Mouse (Mus musculus) layer of hippocampus, adult 9-10 months (tissue): ENCODE results near the gene Supt3.
A peak's percentile ranks its signal among the peaks of the same experiment; 100 is the strongest.

Experiments used
- DNase-seq: peaks from one replicate; pipeline ENCODE4 v3.0.0; 2022; ENCODE audit warnings: low spot score

The Supt3 gene

GRCm38 (mm10) chr17:45056894-45057293 lies 279.9 kb downstream of the Supt3 start:
- no peak for DNase-seq

GRCm38 (mm10) chr17:45057780-45058179 lies 280.8 kb downstream of the Supt3 start:
- DNase-seq, result no peak

- DNase-seq, result no peak
Observed at GRCm38 (mm10) chr17:45058566-45059363, 281.8 kb downstream of the Supt3 start.

GRCm38 (mm10) chr17:45063776-45064175 lies 286.8 kb downstream of the Supt3 start:
- DNase-seq, result no peak

- DNase-seq, result no peak
Observed at GRCm38 (mm10) chr17:45065465-45065864, 288.5 kb downstream of the Supt3 start.

GRCm38 (mm10) chr17:45067441-45067840 lies 290.5 kb downstream of the Supt3 start:
- DNase-seq, result no peak

- DNase-seq, result no peak
Observed at GRCm38 (mm10) chr17:45068321-45068720, 291.4 kb downstream of the Supt3 start.

- no peak for DNase-seq
Observed at GRCm38 (mm10) chr17:45072495-45073347, 295.8 kb downstream of the Supt3 start.

- DNase-seq, result no peak
Observed at GRCm38 (mm10) chr17:45073348-45073634, 296.3 kb downstream of the Supt3 start.

- DNase-seq, result no peak
Observed at GRCm38 (mm10) chr17:45073779-45074178, 296.8 kb downstream of the Supt3 start.

GRCm38 (mm10) chr17:45076951-45077350 lies 300.0 kb downstream of the Supt3 start:
- no peak for DNase-seq

- no peak for DNase-seq
Observed at GRCm38 (mm10) chr17:45077921-45078640, 301.1 kb downstream of the Supt3 start.

GRCm38 (mm10) chr17:45081521-45081920 lies 304.6 kb downstream of the Supt3 start:
- DNase-seq, result no peak

- no peak for DNase-seq
Observed at GRCm38 (mm10) chr17:45081955-45082475, 305.1 kb downstream of the Supt3 start.

GRCm38 (mm10) chr17:45086361-45086760 lies 309.4 kb downstream of the Supt3 start:
- no peak for DNase-seq

- no peak for DNase-seq
Observed at GRCm38 (mm10) chr17:45087022-45087421, 310.1 kb downstream of the Supt3 start.

GRCm38 (mm10) chr17:45101064-45101463 lies 324.1 kb downstream of the Supt3 start:
- no peak for DNase-seq

- DNase-seq, result no peak
Observed at GRCm38 (mm10) chr17:45115386-45115785, 338.4 kb downstream of the Supt3 start.

GRCm38 (mm10) chr17:45118565-45119471 lies 341.9 kb downstream of the Supt3 start:
- DNase-seq, result no peak

GRCm38 (mm10) chr17:45119609-45120201 lies 342.8 kb downstream of the Supt3 start:
- DNase-seq, result peak; percentile 33

- no peak for DNase-seq
Observed at GRCm38 (mm10) chr17:45123856-45124255, 346.9 kb downstream of the Supt3 start.
